4 mouse cellular contexts compared by ENCODE assay signal in genomic region chr14:118811256-118811655, GRCm38 (mm10). TPM values are rescaled to one million over a fixed set of nuclear protein-coding genes. Genes with fewer than 3 reads are reported as not detected.
"Had no signal": no experiment of that assay in that cellular context is flagged by ENCODE, and none has a peak within 500 bp of the region (broad histone marks: within the 10 kb centered on the region; RNA-seq: fewer than 3 reads in every experiment).

No protein-coding gene starts in this region.

RNA-seq across cellular contexts. Expression of gene Cldn10, which starts 23.5 kb away (rescaled TPM):
- total RNA-seq: gastrocnemius, adult 2 months; gastrocnemius, postnatal 25 days; hematopoietic stem cell, adult 5-6 weeks had no signal
- polyA plus RNA-seq: liver, adult 2 months had no signal
